Mouse (Mus musculus): Measurements from ENCODE around the gene Islr2. TPM values are rescaled to one million over a fixed set of nuclear protein-coding genes. Genes with fewer than 3 reads are reported as not detected.

Gene Islr2
- polyA plus RNA-seq, 1 experiment: not detected

DNA sequence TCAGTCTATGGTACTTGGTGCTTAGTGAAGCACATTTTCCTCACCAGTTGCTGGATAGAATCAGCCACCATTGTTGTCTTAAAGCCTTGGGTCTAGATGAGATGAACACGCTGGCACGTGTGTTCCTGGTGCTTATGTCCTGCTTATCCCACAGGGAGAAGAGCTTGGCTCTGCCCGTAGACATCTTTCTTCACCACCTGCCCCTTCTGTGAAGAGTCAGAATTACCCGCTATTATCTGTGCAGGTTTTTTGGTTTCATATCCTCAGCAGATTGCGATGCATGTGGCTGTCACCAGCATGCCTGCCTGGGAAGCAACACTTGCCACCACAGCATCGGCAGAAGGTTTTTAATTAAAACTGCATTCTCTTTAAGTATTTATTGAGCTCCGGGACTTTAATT is 1.9 kb upstream of the Islr2 start:
- H3K4me1 ChIP-seq (ENCODE audit: control insufficient read depth, insufficient read depth, low read length): peaks cover 4% of the 10 kb centered on the region; the same call in 1 of the 2 replicates
- no peak overlapping the region for H3K27ac ChIP-seq (ENCODE audit: insufficient read depth, low read length)
- TF ChIP-seq CTCF (IDR thresholded peaks at IDR 0.05; ENCODE audit: borderline replicate concordance, insufficient read depth, low read length) (no peak), POLR2A (IDR thresholded peaks at IDR 0.05; ENCODE audit: low read depth, low read length) (no peak)
- no peak overlapping the region for H3K4me3 ChIP-seq (ENCODE audit: insufficient read depth, low read length)

DNA sequence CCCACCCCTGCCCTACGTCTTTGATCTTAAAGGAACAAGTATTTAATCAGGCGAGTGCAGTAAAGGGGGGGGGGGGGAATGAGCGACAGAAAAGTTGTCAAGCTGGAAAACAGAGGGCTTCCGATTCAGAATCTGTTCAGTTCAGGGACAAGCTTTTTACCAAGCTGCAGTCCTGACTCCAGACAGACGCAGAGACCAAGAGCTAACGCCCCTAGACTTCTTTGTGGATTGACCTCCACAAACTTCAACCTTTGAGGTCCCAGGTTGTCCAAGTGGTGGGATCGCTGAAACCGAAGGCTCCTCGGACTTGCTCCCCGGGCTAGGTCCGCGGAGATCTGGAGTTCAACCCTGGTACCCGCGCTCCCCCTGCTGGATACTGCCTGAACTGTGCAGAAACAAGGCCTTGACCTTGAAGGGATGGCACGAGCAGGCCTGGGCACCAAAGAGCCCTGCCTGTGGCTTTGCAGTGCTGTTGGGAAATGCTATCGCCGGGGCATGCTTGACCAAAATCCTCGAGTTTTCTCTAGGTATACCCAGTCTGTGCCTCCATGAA is 405 bp upstream of the Islr2 start:
- H3K27ac ChIP-seq (ENCODE audit: insufficient read depth, low read length): no peak overlapping the region
- TF ChIP-seq CTCF (IDR thresholded peaks at IDR 0.05; ENCODE audit: borderline replicate concordance, insufficient read depth, low read length) (peak; percentile 97), POLR2A (IDR thresholded peaks at IDR 0.05; ENCODE audit: low read depth, low read length) (no peak)
- peak overlapping the region; percentile 40 for H3K4me3 ChIP-seq (ENCODE audit: insufficient read depth, low read length)

DNA sequence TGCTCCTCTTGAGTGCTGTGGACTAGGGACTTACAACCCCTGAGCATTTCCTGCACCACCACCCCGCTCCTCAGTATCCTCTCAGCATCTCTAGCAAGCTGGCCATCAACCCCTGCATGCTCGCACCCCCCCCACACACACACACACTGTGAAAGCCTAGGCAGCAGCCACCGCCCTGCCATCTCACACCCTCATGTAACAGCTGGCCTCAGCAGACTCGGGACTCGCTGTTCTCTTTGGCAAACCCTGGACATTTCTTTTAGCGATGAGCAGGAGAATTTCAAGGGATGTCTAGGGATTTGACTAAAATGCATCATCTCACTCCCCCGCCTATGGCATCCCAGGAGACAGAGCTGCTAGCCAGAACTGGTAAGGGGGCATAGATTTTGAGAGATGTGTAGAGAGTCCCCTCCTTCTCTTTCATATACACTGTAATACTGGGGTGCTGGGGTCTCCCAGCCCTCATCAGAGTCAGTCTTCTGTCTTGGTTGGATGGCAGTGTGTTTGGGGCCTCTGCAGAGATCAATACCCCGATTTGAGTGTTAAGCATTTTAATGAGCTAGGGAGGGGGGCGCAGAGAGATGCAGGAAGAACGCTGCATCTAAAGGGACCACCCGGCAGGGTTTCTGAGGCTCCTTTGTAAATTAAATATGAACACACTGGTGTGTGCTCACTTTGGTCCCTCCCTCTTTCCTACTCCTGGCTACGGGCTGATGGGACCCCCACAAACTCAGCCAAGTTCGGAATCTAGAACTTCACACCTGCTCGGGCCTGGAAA is 1.3 kb downstream of the Islr2 start:
- Histone ChIP-seq H3K4me1 (ENCODE audit: control insufficient read depth, insufficient read depth, low read length) (peaks cover 7% of the 10 kb centered on the region; the same call in 1 of the 2 replicates), H3K4me3 (ENCODE audit: insufficient read depth, low read length) (no peak overlapping the region), H3K27ac (ENCODE audit: insufficient read depth, low read length) (no peak overlapping the region)
- TF ChIP-seq POLR2A (IDR thresholded peaks at IDR 0.05; ENCODE audit: low read depth, low read length) (no peak), CTCF (IDR thresholded peaks at IDR 0.05; ENCODE audit: borderline replicate concordance, insufficient read depth, low read length) (no peak)

More for the DNA sequence above, 405 bp upstream of the Islr2 start:
- H3K4me1 ChIP-seq (ENCODE audit: control insufficient read depth, insufficient read depth, low read length): peaks cover 4% of the 10 kb centered on the region; the same call in 1 of the 2 replicates

DNA sequence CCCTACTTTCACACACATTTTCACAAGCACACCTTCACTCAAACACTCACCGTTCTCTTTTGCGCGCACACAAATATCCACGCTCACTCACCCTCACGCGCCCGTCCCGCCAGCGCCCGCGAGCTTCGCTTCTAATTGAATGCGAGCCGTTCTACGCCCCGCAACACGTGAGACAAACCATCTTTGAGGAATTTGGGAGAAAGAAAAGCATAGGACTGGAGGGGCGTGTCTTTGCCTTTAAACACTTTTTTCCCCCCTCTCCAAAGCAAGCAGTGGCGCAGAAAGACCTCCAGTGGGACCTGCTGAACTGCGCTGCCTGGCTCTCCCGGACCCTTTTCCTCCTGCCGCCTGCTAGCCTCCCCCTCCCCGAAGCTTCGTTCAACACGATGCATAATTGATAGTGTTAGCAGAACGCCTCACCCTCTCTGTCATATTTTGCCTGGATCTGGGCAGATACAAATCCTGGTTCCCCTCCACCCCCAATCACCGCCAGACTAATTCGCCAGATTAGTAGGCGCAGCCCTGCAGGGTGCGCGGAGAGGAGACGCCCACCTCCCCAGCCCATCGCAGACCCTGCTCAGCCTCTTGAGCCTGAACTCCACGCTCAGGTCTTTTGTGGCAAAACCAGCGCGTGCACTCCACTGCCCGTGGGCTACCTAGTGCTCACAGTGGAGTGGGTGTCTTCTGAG is 2.1 kb downstream of the Islr2 start:
- no peak overlapping the region for H3K4me3 ChIP-seq (ENCODE audit: insufficient read depth, low read length)
- H3K4me1 ChIP-seq (ENCODE audit: control insufficient read depth, insufficient read depth, low read length): peaks cover 7% of the 10 kb centered on the region; the same call in 1 of the 2 replicates
- TF ChIP-seq POLR2A (IDR thresholded peaks at IDR 0.05; ENCODE audit: low read depth, low read length) (no peak), CTCF (IDR thresholded peaks at IDR 0.05; ENCODE audit: borderline replicate concordance, insufficient read depth, low read length) (no peak)
- H3K27ac ChIP-seq (ENCODE audit: insufficient read depth, low read length): no peak overlapping the region

DNA sequence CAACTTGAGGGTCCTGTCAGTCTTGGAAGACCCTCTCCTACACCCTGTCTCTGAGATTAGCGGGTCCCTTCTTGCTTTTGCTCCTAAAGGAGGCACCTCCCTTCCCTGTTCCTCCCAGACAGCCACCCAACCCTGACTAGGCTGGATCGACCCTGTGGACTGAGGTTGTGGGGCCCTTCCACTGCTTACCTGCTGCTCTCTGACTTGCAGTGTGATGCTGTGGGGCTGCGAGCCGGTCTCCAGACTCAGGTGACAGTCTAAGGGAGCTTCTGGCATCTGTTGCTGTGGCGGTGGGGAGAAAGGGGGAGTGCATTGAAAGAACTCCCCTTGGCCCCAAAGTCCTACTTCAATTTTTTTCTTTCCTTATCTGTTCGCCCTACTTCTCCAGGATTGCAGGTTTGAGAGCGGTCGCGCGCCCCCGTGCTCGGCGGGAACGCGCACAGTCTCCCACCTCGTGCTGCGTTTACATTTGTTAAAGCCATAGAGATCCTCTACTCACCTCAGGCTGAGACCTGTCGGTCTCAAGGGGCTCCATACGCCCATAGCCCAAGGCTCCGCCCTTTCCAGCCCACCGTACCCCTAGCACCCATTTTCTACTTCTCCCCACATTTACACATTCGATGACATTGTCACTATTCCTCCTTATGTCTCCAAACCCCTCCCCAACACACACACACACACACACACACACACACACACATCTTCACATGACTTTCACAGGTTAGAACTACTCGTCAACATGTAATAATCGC is 2.9 kb downstream of the Islr2 start:
- H3K4me3 ChIP-seq (ENCODE audit: insufficient read depth, low read length): no peak overlapping the region
- peaks cover 7% of the 10 kb centered on the region; the same call in 1 of the 2 replicates for H3K4me1 ChIP-seq (ENCODE audit: control insufficient read depth, insufficient read depth, low read length)
- H3K27ac ChIP-seq (ENCODE audit: insufficient read depth, low read length): no peak overlapping the region
- no peak for TF ChIP-seq CTCF (IDR thresholded peaks at IDR 0.05; ENCODE audit: borderline replicate concordance, insufficient read depth, low read length)
- no peak for TF ChIP-seq POLR2A (IDR thresholded peaks at IDR 0.05; ENCODE audit: low read depth, low read length)

DNA sequence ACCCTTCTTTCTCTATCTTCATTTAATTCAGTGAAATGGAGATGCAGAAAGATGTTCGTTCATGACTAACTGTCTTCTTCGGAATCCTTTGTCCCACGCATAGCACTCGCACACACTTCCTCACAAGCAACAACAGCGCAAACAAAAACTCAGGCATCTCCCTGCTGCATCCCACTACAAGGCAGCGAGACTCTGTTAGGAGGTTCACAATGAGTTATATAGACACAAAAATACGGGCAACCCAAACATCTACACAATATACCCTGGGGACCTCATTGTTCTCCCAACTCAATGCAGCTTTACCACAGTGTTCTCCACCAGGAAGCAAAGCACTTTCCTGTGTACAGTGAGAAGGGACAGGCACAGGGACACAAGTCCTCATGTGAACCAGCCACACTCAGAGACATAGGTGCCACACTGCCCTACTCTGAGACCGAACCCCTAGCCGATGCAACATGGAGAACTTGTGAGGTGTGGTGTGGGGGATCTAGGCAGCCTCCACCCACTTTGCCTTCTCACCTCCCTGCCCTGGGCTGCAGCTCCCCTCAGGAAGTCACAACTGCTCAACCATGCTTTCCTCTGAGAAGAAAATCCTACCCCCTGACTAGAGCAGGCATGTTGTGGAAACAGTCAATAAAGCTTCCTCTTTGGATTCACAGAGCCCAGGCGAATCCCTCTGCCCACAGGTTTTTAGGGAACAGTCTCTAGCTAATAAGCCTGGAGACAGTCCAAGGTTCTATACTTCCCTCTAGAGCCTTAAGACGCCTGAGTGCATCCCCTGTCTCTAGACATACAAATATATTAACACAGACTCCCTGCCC is 3.6 kb downstream of the Islr2 start:
- H3K27ac ChIP-seq (ENCODE audit: insufficient read depth, low read length): no peak overlapping the region
- H3K4me1 ChIP-seq (ENCODE audit: control insufficient read depth, insufficient read depth, low read length): peaks cover 7% of the 10 kb centered on the region; the same call in 1 of the 2 replicates
- TF ChIP-seq CTCF (IDR thresholded peaks at IDR 0.05; ENCODE audit: borderline replicate concordance, insufficient read depth, low read length): no peak
- TF ChIP-seq POLR2A (IDR thresholded peaks at IDR 0.05; ENCODE audit: low read depth, low read length): no peak
- no peak overlapping the region for H3K4me3 ChIP-seq (ENCODE audit: insufficient read depth, low read length)

DNA sequence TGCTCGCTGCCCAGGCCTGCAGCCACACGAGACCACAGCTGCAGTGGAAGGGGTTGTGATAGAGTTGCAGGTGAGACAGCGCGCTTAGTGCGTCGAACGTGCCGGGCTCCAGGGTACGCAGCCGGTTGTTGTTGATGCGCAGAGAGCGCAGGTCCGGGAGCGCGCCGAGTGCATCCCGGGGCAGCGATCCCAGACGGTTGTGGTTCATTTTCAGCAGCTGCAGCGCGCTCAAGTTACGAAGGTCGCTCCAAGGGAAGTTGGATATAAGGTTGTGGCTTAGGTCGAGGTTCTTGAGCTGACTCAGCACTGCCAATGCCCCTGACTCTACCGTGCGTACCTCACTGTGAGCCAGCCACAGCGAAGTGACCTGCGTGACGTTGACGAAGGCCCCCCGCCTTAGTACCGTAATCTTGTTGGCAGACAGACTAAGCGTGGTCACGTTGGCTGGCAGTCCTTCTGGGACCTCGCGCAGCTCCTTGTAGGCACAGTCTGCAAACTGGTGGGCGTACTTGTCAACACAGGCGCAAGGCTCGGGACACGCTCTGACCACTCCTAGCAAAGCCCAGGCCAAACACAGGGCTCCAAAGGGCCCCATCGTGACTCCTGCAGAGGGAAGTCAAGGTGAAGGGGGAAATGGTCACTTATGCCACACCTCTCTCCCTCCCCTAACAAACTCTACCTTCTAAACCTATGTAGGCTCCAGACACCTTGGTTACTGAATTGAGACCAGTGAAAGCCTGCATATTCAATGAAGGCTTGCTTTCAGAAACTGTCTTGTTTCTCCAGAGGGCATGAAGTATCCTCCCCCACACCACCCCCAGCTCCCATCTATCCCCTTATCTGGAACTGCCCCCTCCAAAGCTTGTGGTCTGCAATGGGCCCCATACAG is 4.5 kb downstream of the Islr2 start:
- Histone ChIP-seq H3K4me3 (ENCODE audit: insufficient read depth, low read length) (no peak overlapping the region), H3K4me1 (ENCODE audit: control insufficient read depth, insufficient read depth, low read length) (peaks cover 7% of the 10 kb centered on the region; the same call in 1 of the 2 replicates), H3K27ac (ENCODE audit: insufficient read depth, low read length) (no peak overlapping the region)
- no peak for TF ChIP-seq CTCF (IDR thresholded peaks at IDR 0.05; ENCODE audit: borderline replicate concordance, insufficient read depth, low read length)
- no peak for TF ChIP-seq POLR2A (IDR thresholded peaks at IDR 0.05; ENCODE audit: low read depth, low read length)

DNA sequence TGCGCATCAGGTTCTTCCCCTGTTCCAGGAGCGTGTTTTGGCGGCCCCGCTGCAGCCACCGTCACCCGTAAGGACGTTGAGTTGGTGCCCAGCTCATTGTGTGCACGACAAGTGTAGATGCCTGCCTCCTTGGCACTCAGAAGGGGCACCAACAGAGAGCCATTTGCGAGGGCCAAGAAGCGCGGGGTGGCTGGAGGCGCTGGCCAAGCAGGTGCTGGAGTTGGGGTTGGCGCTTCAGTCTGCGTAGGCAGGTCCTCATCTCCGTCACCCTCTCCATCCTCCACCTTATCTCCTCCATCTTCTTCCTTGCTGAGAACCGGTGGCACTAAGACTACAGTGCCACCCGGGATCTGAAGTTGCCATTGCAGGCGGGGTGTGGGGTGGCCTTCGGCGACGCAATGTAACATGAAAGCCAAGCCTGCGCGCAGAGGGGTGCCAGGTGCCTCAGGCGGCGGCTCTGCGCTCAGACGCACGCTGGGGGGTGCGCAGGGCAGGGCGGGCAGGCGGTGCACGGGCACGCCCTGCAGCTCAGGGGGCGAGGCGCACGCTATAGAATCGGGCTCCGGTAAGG is 5.2 kb downstream of the Islr2 start:
- peaks cover 7% of the 10 kb centered on the region; the same call in 1 of the 2 replicates for H3K4me1 ChIP-seq (ENCODE audit: control insufficient read depth, insufficient read depth, low read length)
- H3K4me3 ChIP-seq (ENCODE audit: insufficient read depth, low read length): no peak overlapping the region
- no peak overlapping the region for H3K27ac ChIP-seq (ENCODE audit: insufficient read depth, low read length)
- TF ChIP-seq POLR2A (IDR thresholded peaks at IDR 0.05; ENCODE audit: low read depth, low read length) (no peak), CTCF (IDR thresholded peaks at IDR 0.05; ENCODE audit: borderline replicate concordance, insufficient read depth, low read length) (no peak)
